Mouse (Mus musculus): ENCODE results near the gene Sprr2h. TPM values are rescaled to one million over a fixed set of nuclear protein-coding genes. Genes with fewer than 3 reads are reported as not detected.

Gene Sprr2h
- polyA plus RNA-seq, 1 experiment from 2014 or later: 1.2 TPM

Other genes starting within 250 kb of the Sprr2h start
- gene Lelp1, start 242.9 kb upstream of the Sprr2h start, polyA plus RNA-seq (2015; fragmentation: Nextera tagmentation; extraction: Ambion mirVana): not detected in 2 replicates
- 0.21 and 0.27 TPM in 2 replicates for gene Sprr2a1, start 169.9 kb upstream of the Sprr2h start, polyA plus RNA-seq (2015; fragmentation: Nextera tagmentation; extraction: Ambion mirVana)
- gene Sprr2a2, start 169.8 kb upstream of the Sprr2h start, polyA plus RNA-seq (2015; fragmentation: Nextera tagmentation; extraction: Ambion mirVana): 10.6 and 16.9 TPM in 2 replicates
- gene Sprr2a3, start 100.3 kb upstream of the Sprr2h start, polyA plus RNA-seq (2015; fragmentation: Nextera tagmentation; extraction: Ambion mirVana): 0.26 and 1.0 TPM in 2 replicates
- 0.91 and 3.6 TPM in 2 replicates for gene Sprr2b, start 69.1 kb upstream of the Sprr2h start, polyA plus RNA-seq (2015; fragmentation: Nextera tagmentation; extraction: Ambion mirVana)
- gene Sprr2d, start 46.5 kb upstream of the Sprr2h start, polyA plus RNA-seq (2015; fragmentation: Nextera tagmentation; extraction: Ambion mirVana): 0.92 and 1.6 TPM in 2 replicates
- not detected in 2 replicates for gene Sprr2e, start 33.5 kb upstream of the Sprr2h start, polyA plus RNA-seq (2015; fragmentation: Nextera tagmentation; extraction: Ambion mirVana)
- not detected in 2 replicates for gene Sprr2f, start 20.5 kb upstream of the Sprr2h start, polyA plus RNA-seq (2015; fragmentation: Nextera tagmentation; extraction: Ambion mirVana)
- gene Sprr2i, start 22.3 kb downstream of the Sprr2h start, polyA plus RNA-seq (2015; fragmentation: Nextera tagmentation; extraction: Ambion mirVana): not detected in 2 replicates
- gene Sprr2j-ps, start 32.4 kb downstream of the Sprr2h start, polyA plus RNA-seq (2015; fragmentation: Nextera tagmentation; extraction: Ambion mirVana): 0.46 TPM in 1 of 2 replicates, not detected in the other
- 11.5 and 14.4 TPM in 2 replicates for gene Gm9774, start 43.7 kb downstream of the Sprr2h start, polyA plus RNA-seq (2015; fragmentation: Nextera tagmentation; extraction: Ambion mirVana)
- 1.00 and 1.5 TPM in 2 replicates for gene Sprr2k, start 46.9 kb downstream of the Sprr2h start, polyA plus RNA-seq (2015; fragmentation: Nextera tagmentation; extraction: Ambion mirVana)
- 132 and 137 TPM in 2 replicates for gene Sprr1b, start 53.1 kb downstream of the Sprr2h start, polyA plus RNA-seq (2015; fragmentation: Nextera tagmentation; extraction: Ambion mirVana)
- 8.4 and 15.5 TPM in 2 replicates for gene Sprr3, start 73.0 kb downstream of the Sprr2h start, polyA plus RNA-seq (2015; fragmentation: Nextera tagmentation; extraction: Ambion mirVana)
- 152 and 183 TPM in 2 replicates for gene Sprr1a, start 100.2 kb downstream of the Sprr2h start, polyA plus RNA-seq (2015; fragmentation: Nextera tagmentation; extraction: Ambion mirVana)
- not detected in 2 replicates for gene Sprr4, start 114.8 kb downstream of the Sprr2h start, polyA plus RNA-seq (2015; fragmentation: Nextera tagmentation; extraction: Ambion mirVana)
- gene 2310046K23Rik, start 148.8 kb downstream of the Sprr2h start, polyA plus RNA-seq (2015; fragmentation: Nextera tagmentation; extraction: Ambion mirVana): 7.9 and 9.3 TPM in 2 replicates
- gene Ivl, start 188.1 kb downstream of the Sprr2h start, polyA plus RNA-seq (2015; fragmentation: Nextera tagmentation; extraction: Ambion mirVana): 19.2 and 25.9 TPM in 2 replicates
- not detected in 2 replicates for gene Smcp, start 203.3 kb downstream of the Sprr2h start, polyA plus RNA-seq (2015; fragmentation: Nextera tagmentation; extraction: Ambion mirVana)
- gene 2210017I01Rik, start 221.8 kb downstream of the Sprr2h start, polyA plus RNA-seq (2015; fragmentation: Nextera tagmentation; extraction: Ambion mirVana): 0.37 TPM in 1 of 2 replicates, not detected in the other
- gene Lce6a, start 236.0 kb downstream of the Sprr2h start, polyA plus RNA-seq (2015; fragmentation: Nextera tagmentation; extraction: Ambion mirVana): 7.3 and 8.9 TPM in 2 replicates

Data from limb, embryonic 15.5 days (tissue).